Mouse (Mus musculus) bone marrow, adult 2 months (tissue): Measurements from ENCODE around the gene Pdzrn3. TPM values are rescaled to one million over a fixed set of nuclear protein-coding genes. Genes with fewer than 3 reads are reported as not detected.

Experiments used
- H3K27ac ChIP-seq: fragments of 200-500 bp; 2 replicates; pipeline ENCODE4 v1.5.1; 2012; ENCODE audit warnings: low read depth, mild to moderate bottlenecking, control low read depth, inconsistent platforms, low read length; ENCODE audit not compliant: control insufficient read depth, poor library complexity, insufficient read depth
- H3K4me1 ChIP-seq: fragments of 200-500 bp; 2 replicates; pipeline ENCODE4 v1.6.1; 2011; ENCODE audit warnings: low read length; ENCODE audit not compliant: control insufficient read depth, insufficient read depth
- H3K4me3 ChIP-seq: fragments of 200-500 bp; replicated peaks from 2 replicates; pipeline ENCODE3; 2011; ENCODE audit warnings: mild to moderate bottlenecking, low read depth, low read length, control low read depth; ENCODE audit not compliant: control insufficient read depth
- CTCF ChIP-seq: fragments of 200-500 bp; IDR thresholded peaks from 2 replicates; pipeline ENCODE4 v1.5.1; 2011; ENCODE audit warnings: low read length, control low read depth; ENCODE audit not compliant: control insufficient read depth, insufficient read depth
- POLR2A ChIP-seq: fragments of 200-500 bp; IDR thresholded peaks from 2 replicates; pipeline ENCODE4 v1.6.1; 2011; ENCODE audit warnings: low read depth, mild to moderate bottlenecking, control low read depth, low read length, borderline replicate concordance; ENCODE audit not compliant: control insufficient read depth
- WGBS: fragments of 180-500 bp; shearing (Covaris S2); methylation state at CpG from one replicate; pipeline ENCODE4 v1.1.7; 2018; 5-methylcytosine and 5-hydroxymethylcytosine counted together
- polyA plus RNA-seq: library from polyadenylated mRNA; stranded (reverse); fragments of >200 nt; gene quantifications from 2 replicates; pipeline ENCODE4 v1.2.4, GENCODE M21; 2011; ENCODE audit warnings: low replicate concordance; ENCODE audit not compliant: missing spikeins, insufficient read depth, insufficient read length

Pdzrn3 gene
- polyA plus RNA-seq, 1 experiment: 1.8 TPM

DNA sequence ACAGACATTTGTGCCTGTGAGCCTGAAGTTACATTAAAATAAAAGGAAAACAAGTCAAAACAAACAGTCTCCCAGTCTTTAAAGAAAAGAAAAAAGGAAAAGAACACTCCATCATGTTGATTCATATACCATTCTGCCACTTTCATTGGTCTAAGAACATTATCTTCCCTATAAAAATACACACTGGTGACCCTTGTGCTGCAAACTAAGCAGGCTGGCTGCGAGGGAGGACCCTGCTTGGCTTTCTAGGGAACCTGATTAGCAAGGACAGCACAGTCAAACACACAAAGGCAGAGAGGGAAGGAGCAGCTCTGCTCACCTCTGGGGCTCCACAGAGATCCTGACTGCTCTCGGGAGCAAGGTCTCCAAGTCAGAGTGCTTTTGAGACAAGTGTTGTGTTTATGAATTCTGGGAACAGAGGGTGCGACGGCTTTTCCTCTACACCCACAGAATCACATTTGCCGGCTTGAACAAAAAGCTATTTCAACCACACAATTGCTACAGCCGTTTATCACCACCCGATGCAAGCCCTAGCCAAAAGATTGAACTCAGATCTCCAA lies 27.2 kb downstream of the Pdzrn3 start:
- no peaks in the 10 kb centered on the region for H3K4me1 ChIP-seq
- WGBS: 65% methylated on average over 7 of the region's 7 CpGs
- no peak overlapping the region for H3K27ac ChIP-seq
- TF ChIP-seq POLR2A (no peak), CTCF (no peak)
- no peak overlapping the region for H3K4me3 ChIP-seq

- no peaks in the 10 kb centered on the region for H3K4me1 ChIP-seq
- no peak overlapping the region for H3K27ac ChIP-seq
- 79% methylated on average over 5 of the region's 5 CpGs for WGBS
- TF ChIP-seq CTCF: no peak
- TF ChIP-seq POLR2A: no peak
- no peak overlapping the region for H3K4me3 ChIP-seq
These were observed 29.2 kb downstream of the Pdzrn3 start for GRCm38 (mm10) chr6:101348496-101348895.

DNA sequence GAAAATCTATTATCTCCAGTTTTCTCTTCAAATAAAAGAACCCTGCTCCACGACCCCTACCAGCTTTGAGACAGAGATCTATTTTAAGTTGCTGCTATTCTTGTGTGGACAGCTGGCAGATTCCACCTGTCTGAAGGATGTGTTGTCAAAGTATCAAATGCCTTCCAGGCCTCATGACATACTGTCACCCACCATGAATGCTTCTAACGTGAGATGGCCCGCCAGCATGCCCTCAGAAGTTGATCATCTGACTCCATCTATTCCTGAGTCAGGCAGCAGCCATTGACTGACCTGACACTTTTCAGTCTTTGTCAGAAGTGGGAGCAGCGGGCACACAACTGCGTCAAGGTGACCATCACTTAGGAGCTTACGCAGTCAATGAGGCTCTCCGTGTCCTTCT lies 37.6 kb downstream of the Pdzrn3 start:
- TF ChIP-seq POLR2A (no peak), CTCF (no peak)
- no peak overlapping the region for H3K4me3 ChIP-seq
- no peak overlapping the region for H3K27ac ChIP-seq
- H3K4me1 ChIP-seq: no peaks in the 10 kb centered on the region
- 85% methylated on average over 7 of the region's 7 CpGs for WGBS

DNA sequence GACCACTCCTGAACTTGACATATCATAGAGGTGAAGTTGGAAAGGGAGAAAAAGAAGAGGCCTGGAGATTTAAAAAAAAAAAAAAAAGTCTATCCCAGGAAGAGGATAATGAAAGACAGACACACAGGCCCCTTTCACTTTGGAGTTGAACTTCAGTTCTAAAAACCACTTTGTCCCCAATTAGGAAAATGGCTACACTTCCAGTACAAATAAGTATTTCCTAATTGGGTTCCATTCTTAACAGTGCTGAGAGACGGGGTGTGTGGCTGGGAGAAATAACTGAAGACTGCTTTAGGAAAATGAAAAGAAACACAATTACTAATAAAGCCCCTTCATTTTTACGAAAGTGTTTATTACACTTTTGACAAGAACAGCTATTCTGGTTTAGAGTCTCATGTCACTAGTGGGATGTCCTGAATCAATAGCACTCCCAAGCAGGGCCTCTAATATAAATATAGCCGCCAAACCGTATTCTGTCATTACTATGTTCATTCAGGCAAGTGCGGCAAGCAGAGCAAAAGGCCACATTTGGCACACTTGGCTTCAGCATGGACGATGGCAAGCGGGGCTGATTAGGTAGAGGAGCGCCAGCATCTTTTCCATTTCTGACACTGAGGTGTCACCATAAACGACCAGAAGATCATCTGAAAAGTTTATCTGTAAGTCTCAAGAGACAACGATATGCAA lies 39.7 kb downstream of the Pdzrn3 start:
- H3K4me3 ChIP-seq: no peak overlapping the region
- H3K27ac ChIP-seq: no peak overlapping the region
- no peaks in the 10 kb centered on the region for H3K4me1 ChIP-seq
- TF ChIP-seq POLR2A (no peak), CTCF (no peak)
- 83% methylated on average over 10 of the region's 10 CpGs for WGBS

GRCm38 (mm10) chr6:101336660-101337059 lies 41.0 kb downstream of the Pdzrn3 start:
- TF ChIP-seq POLR2A (no peak), CTCF (no peak)
- WGBS: 88% methylated on average over 10 of the region's 10 CpGs

DNA sequence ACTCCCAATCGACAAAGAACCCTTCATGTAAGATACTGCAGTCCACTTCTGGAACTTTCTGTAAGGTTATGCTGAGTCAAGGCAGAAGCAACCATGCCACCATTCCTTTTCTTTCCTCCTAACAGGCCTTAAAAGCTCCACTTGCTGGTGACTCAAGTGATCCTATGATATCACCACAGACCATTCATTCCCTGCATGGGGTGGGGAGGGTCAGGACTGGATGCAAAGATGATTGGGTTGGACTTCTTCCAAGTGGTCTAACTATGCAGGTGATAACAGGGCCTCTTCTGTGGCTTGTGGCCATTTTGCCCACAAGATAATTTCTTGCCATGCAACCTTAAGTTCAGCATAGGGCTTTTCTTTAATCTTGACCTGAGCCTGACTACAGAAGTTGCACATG lies 42.0 kb downstream of the Pdzrn3 start:
- Histone ChIP-seq H3K4me1 (no peaks in the 10 kb centered on the region), H3K4me3 (no peak overlapping the region), H3K27ac (no peak overlapping the region)
- whole genome bisulfite sequencing: 57% methylated on average over 1 of the region's 1 CpGs
- TF ChIP-seq POLR2A (no peak), CTCF (no peak)

More at GRCm38 (mm10) chr6:101336660-101337059, 41.0 kb downstream of the Pdzrn3 start:
- Histone ChIP-seq H3K4me3 (no peak overlapping the region), H3K4me1 (no peaks in the 10 kb centered on the region), H3K27ac (no peak overlapping the region)

- 88% methylated on average over 3 of the region's 3 CpGs for whole genome bisulfite sequencing
- Histone ChIP-seq H3K4me3 (no peak overlapping the region), H3K4me1 (no peaks in the 10 kb centered on the region), H3K27ac (no peak overlapping the region)
- no peak for TF ChIP-seq POLR2A
- TF ChIP-seq CTCF: no peak
These were observed 43.2 kb downstream of the Pdzrn3 start for GRCm38 (mm10) chr6:101334495-101334894.

- Histone ChIP-seq H3K4me1 (no peaks in the 10 kb centered on the region), H3K4me3 (no peak overlapping the region), H3K27ac (no peak overlapping the region)
- WGBS: 42% methylated on average over 5 of the region's 5 CpGs
- TF ChIP-seq POLR2A: no peak
- no peak for TF ChIP-seq CTCF
These were observed 47.3 kb downstream of the Pdzrn3 start for GRCm38 (mm10) chr6:101330392-101330791.

- Histone ChIP-seq H3K4me1 (no peaks in the 10 kb centered on the region), H3K27ac (no peak overlapping the region), H3K4me3 (no peak overlapping the region)
- 79% methylated on average over 6 of the region's 6 CpGs for WGBS
- TF ChIP-seq CTCF (no peak), POLR2A (no peak)
These were observed 48.2 kb downstream of the Pdzrn3 start for GRCm38 (mm10) chr6:101329499-101329898.
